Mouse (Mus musculus): Measurements from ENCODE around the gene Cnga4.
"Not testable (repeated sequence)": the region's sequence is repeated elsewhere in the genome, so short reads cannot be mapped to it uniquely, and the experiment has no call there.

Cnga4 gene

DNA sequence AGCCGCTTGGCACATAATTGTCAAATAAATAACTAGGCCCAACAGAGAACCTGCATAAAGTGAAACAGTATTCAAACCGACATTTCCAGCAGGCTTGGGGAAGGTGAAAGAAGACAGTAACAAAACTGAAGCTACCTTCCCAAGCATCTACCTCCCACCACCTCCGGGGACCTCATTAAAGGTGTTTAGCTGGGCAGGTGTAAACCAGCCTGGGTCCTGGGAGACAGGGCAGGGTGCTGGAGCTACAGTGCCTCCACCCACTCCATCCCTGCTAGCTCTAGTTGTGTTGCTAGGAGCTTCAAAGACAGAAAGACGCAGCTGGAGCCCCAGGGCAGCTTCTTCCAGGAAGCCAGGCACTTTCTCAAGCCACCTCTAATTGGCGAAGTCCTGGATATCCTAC is at the start of gene Cnga4:
Cnga4 (plus strand) TSS at position 301 of the 400 bp plus-strand sequence.
- no peak for DNase-seq (ENCODE audit: low read depth)

DNA sequence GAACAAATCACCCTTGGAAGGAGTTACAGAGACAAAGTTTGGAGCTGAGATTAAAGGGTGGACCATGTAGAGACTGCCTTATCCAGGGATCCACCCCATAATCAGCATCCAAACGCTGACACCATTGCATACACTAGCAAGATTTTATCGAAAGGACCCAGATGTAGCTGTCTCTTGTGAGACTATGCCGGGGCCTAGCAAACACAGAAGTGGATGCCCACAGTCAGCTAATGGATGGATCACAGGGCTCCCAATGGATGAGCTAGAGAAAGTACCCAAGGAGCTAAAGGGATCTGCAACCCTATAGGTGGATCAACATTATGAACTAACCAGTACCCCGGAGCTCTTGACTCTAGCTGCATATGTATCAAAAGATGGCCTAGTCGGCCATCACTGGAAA is 48.3 kb upstream of the Cnga4 start:
- DNase-seq (ENCODE audit: low read depth), result not testable (repeated sequence)

DNA sequence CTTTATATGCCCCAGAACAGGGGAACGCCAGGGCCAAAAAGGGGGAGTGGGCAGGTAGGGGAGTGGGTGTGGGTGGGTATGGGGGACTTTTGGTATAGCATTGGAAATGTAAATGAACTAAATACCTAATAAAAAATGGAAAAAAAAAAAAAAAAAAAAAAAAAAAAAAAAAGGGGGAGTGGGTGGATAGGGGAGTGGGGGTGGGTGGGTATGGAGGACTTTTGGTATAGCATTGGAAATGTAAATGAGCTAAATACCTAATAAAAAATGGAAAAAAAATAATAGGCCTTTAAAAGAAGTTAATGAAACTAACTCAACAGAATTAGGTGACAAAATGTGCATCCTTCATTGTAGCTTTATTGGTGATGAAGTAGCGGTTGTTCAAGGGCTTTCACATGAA is 47.9 kb upstream of the Cnga4 start:
- not testable (repeated sequence) for DNase-seq (ENCODE audit: low read depth)

DNA sequence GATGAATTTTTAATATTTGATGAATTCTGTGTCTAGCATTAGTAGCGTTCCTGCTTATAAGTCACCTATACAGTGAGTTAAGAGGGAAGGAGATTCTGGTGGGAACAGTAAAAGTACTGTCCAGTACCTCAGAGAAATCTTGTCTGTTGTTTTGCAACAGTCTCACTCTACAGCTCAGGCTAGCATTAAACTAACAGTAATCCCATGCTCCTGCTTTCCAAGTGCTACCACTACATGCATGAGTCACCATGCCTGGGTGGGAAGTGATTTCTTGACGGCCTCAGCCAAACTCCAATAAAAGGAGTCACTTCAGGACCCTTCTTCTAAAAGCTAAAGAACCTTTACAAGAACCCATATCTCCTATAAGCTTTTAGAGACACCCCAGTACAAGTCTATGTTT is 42.7 kb upstream of the Cnga4 start:
- DNase-seq (ENCODE audit: low read depth), result no peak

DNA sequence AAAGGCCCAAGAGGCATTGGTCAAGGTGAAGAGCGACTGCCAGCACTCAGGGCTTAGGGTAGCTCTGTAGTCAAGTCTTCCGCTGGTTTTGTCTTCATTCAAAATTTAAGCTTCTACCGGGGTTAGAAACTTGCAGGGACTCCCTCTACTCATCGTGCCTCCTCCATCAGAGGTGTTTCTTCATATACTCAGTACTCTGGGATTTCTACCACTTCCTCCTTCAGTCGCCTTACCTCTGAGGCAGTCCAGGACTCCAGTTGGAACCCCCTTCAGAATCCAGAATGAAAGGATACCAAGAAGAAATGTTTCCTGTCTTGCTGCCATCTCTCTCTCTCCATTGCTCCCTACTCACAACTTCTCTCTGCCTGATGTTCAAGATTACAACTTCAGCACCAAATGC is 37.1 kb upstream of the Cnga4 start:
- DNase-seq (ENCODE audit: low read depth), result no peak

DNA sequence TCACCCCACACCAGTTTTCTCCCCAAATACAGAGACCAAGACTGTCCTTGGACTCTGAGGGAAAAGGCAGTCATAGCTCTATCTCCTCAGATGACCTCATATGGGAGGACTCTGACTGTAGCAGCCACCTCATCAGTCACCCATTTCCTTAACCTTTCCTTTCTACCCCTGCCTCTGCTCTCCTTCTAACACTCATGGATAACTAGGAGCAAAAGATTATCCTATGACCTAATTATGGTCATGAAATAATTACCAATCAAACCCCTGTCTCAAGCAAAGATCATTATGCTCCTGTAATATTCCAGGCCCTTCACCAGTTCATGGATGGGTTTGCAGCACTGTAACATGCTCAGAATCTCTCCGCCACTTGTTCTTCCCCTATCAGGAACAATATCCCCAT is 36.4 kb upstream of the Cnga4 start, which contains the start of gene Olfr692:
Olfr692 (plus strand) TSS at position 301 of the 400 bp plus-strand sequence.
- no peak for DNase-seq (ENCODE audit: low read depth)

DNA sequence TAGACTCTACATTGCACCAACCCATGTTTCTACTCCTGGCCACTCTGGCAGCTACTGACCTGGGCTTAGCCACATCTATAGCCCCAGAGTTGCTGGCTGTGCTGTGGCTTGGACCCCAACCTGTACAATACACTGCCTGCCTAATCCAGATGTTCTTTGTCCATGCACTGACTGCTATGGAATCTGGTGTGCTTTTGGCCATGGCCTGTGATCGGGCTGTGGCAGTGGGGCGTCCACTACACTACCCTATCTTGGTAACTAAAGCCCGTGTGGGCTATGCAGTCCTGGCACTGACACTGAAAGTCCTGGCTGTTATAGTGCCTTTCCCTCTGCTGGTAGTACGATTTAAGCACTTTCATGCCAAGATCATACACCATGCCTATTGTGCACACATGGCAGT is 35.8 kb upstream of the Cnga4 start:
- DNase-seq (ENCODE audit: low read depth), result no peak

DNA sequence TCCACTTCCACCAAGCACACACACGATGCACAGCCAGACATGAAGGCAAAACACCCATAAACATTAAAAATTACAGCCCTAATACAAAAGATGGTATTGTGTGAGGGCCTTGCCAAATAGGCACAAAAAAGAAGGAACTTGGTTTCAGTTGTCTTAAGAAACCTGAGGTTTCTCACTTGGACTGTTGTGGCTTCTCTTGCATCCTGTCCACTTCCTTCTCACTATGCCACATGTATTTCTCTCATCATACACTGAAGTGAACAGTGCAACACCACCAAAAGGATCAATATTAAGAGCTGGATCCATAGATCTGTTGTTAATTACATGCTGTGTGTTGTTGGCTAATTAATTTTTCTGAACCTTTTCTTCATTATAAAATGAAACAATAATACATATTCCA is 31.5 kb upstream of the Cnga4 start:
- no peak for DNase-seq (ENCODE audit: low read depth)

DNA sequence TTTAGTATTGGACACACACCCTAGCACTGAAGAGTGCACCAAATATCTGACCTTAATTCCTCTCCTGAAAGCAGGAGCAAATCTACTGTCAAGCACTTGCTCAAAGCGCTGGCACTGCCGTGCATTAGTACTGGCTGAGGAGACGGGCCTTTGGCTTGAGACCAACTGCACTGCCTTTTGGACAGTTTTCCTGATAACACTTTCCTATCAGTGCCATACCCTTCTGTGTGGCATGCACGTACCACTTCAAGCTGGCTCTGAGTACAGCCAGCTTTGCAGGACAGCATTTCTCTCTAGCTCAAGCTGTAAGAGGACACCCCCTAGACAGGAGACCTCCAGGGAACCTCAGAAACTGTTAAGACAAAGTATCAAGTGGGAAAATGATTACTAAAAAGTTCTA is 30.9 kb upstream of the Cnga4 start:
- DNase-seq (ENCODE audit: low read depth), result no peak

DNA sequence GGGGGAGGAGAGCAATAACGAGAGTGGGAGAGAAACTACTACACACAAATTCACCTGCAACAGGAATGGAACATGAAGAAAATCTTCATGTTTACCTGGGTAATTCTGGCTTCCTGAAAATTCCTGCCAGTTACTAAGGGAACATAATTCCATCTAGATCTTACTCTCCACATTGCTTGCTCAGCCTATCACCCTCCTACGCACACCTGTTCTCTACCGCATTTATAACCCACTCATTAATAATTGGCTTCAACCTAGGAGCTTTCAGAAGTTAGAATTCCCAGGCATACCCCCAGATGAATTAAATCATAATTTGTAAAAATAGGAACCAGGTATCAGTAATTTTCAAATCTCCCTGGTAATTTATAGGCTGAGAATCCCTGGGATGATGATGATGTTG is 30.4 kb upstream of the Cnga4 start:
- DNase-seq (ENCODE audit: low read depth), result no peak

DNA sequence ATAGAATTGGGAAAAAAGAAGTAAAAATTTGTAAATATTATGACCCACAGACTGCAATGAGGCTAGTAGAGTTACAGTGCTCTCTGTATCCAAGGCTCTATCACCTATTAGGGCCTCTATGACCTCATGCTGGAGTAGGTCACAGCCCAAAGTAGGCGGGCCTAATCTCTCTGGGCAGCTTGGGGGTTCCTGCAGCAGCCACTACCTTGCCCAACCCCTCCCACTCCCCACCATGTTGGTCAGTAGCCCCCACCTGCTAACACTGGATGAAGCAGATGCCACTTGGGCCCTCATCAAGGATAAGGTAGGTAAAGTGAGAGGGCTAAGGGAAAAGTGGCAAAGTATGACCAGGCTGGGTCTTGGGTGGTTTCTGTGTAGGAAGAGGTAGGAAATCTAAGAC is 29.5 kb upstream of the Cnga4 start, which contains the start of gene Gm5901:
Gm5901 (plus strand) TSS at position 173 of the 400 bp plus-strand sequence.
- DNase-seq (ENCODE audit: low read depth), result no peak

DNA sequence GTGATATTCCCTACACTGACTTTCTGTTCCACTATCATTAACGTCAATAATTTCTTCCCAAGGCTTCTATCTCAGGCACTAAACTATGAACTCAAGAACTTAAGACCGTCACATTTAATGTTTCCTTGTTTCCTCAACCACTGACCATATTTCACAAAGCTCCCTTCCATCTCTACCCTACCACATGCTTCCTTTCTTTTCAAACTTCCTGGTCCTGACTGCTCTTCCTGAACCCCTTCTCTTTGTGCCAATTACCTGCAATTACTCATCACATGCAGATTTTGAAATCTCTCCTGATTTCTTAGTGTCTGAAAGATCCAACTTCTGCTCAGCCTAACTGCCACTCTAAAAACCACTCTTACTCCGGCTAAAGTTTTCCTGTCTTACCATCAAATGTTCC is 24.0 kb upstream of the Cnga4 start:
- no peak for DNase-seq (ENCODE audit: low read depth)

DNA sequence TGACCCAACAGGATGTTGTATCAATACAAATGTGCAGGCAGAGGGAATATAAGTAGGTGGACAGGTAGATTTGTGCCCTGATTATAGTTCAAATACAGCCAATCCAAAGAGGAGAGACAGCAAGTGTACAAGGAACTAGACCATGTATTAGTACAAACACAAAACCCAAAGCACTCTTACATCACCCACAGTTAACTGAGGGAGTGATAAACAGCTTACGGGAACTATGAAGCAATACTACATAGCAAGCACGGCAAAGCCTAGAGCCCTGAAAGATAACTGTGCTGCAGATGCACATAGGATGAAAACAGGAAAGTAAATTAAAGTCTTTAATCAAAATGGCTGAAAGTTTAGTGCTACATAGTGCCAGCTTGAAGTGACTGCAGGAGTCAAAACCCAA is 16.7 kb upstream of the Cnga4 start:
- DNase-seq (ENCODE audit: low read depth), result no peak

DNA sequence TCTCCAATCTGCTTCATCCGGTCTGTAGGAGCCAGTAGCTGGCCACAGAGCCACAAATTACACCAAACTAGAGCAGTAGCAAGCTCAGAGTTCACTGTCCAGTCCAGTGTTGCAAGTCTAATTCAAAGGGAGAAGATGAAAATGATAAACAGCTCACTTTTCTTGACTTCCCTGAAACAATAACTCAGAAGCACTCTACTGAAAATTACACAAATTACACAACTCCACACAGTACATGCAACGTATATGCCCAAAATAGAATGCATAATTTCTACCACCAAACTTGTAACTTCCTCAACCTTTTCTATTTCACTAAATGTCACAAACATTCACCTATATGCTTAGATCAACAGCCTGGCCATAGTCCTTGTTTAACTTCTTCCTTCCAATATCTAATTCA is 14.1 kb upstream of the Cnga4 start:
- no peak for DNase-seq (ENCODE audit: low read depth)

DNA sequence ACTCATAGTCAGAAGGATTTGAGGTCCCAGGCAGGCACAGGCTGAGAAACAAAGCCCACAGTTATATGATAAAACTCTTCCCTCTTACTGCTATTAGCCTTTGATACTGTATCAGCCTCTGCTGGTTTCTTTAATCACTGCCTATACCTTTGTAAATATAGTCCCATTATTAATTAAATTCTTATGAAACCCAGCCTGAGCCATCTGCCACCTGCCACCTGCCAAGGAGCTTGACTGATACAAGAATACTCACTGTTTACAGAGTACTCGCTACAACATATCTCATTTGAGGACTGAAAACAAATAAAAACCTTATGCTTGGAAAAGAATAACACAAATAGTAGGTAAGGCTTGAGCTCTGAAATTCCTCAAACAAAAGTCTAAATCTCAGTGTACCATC is 9.8 kb upstream of the Cnga4 start:
- DNase-seq (ENCODE audit: low read depth), result no peak

DNA sequence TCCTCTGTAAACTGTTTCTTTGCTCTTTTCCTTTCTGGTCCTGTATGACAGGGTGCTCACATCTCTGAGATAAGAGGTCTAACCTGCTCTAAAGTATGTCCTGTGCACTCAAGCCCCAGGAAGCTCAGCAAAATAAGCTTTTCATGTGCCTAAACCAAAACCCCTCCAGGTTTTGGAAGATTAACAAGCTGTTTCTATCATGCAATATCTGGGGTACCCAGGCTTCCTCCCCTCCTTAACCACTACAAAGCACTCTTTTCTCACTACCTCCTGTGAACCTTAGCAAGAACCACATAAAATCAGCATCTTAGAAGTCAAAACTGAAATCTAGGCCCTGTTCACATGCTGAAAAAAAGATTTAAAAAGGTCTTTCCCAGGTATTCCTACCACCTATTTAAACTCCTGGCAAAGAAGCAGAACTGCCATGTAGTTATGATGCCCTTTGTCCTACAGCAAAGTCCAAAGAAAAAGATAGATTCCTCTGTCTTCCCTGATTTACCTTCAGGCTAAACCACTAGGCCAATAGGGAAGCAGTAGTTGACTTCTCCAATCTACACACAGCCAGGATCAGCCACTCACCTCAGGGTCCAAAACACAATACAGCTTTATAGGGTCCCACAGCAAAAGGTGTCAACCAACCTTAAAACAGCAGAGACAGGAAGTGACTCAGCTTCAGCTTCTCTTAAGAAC is 9.1 kb upstream of the Cnga4 start:
- no peak for DNase-seq (ENCODE audit: low read depth)

DNA sequence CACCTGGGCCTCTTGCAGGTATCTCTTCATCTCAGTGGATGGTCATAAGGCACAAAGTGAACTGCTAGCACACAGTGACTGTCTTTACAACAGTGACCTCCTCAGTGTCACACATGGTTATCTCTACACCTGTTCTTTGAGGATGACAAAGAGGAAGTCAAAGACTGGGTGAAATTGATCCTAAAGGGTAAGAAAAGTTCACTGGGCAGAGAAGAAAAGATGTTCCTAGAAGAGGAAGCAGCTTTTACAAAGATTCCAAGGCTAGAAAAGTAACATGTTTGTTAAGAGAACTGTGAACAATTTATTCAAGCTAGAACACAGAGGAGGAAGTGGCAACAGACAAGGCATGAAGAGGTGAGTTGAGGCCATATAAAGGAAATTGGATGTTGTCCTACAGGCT is 8.2 kb upstream of the Cnga4 start:
- no peak for DNase-seq (ENCODE audit: low read depth)

DNA sequence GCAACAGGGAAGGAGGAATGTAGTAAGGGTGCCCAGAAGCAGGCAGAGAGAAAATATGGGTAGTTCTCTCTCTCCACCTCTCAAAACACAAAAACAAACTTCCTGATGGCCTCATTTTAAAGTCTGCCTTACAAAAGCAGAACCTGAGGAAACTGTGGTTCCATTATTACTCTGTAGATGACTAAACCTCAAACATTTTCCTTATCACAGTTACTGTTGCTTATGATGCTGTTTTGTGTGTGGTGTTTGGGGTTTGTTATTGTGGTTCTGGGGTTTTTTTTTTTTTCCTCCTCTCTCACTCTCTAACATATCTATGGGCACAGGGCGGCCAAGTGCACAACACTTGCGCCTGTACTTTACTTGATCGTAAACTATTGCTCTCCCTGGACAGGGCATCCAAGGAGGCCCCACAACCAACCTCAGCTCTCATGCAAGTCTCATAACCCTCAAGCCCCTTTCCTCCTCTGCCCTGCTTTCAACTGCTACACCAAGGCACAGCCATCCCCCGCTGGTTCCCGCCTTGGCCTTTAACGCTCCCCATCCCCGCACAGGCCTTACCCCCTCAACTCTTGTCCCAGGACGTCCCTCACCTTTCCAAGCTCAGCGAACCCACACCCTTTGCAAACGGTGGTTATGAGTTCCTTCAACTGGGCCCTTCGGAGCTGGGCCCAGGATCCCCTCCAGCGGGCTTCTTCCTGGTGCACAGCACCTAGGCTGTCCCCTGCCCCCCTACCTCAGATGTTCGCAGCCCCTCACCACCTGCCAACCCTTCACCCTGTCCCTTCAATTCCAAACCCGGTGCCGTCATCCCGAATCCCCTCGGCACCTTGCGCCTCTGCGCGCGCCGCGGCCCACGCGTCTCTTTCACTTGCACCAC is 5.1 kb upstream of the Cnga4 start:
- peak; percentile 73 for DNase-seq (ENCODE audit: low read depth)

DNA sequence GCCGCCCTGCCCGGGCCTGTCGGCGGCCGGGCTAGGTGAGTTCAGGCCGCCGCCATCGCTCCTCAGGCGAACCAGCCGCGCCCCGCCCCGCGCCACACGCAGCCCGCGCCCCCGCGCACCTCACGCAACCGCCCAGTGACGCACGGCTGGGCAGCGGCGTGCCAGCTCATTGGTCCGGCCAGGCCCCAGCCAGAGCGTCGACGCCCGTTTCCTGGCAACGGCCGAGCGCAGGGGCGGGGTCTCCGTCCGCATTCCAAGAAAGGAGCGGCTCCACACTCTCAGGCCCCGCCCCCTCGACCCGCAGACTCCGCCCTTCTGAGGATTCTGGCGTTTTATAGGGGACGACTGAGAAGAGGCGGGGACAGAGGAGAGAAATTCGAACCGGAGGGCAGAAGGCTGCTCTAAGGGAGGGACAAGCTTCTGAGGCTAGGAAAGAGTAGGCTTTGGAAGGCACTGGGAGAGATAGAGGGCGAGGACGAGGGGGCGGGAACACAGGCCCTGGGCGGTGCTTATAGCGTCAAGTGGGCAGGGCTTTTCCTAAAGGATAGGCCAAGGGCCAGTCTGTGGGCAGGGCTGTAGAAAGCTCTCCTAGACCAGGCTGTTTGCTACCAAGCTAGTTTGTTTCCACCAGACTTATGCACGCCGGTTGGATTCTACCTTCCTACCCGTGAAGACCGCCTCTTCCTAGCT is 4.3 kb upstream of the Cnga4 start, which contains the start of gene Fam160a2:
Fam160a2 (minus strand) TSS at position 120 of the 690 bp plus-strand sequence.
- peak; percentile 97 for DNase-seq (ENCODE audit: low read depth)

DNA sequence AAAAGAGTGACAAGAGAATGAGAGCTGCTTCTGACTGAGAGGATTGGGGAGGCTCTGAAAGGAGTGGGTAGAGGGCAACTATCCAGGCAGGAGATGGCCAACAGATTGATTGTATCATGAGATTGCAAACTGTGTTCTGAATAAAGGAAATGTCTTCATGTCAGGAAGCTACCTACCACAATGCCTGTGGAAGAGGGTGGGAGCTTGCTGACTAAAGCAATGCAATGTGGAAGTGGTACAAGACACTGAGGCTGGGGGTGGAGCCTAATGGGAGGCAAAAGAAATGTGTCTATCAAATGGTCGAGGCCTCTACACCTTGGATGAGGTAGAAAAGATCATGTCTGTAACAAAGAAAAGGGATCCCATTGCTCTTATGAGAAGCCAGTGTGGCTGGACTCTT is 2.0 kb downstream of the Cnga4 start:
- no peak for DNase-seq (ENCODE audit: low read depth)

DNA sequence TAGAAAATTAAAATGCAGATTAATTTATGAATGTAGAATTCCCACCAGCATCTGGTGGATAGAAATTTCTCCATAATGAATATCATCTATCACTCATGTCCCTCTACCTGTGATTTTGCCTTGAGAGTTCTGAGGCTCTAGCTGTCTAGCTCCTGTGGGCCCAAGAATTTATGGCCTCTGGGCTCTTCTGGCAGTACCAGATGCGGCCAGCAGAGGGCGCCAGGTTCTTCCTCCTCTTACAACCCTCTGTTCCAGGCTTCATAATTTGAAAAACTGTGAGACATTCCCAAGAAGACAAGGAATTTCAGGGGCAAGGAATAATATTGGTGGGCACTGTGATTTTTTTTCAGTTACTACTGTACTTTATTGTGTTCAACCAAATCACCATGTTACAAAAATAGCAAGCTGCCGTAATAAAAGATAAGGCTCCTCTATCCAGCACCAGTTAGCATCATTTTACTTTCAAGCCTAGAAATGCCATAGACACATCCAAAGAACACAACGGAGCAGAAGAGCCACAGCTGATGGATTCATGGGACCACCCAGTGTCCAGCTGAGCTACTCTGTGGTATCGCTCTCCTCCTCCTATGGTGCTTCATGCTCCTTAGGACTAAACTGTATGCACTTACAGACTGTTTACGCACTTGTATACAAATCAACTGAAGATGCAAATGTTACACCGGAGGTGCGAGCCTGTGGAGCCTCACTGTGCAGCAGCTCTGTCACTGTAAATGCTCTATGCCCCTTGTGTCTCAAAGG is 7.7 kb downstream of the Cnga4 start:
- DNase-seq (ENCODE audit: low read depth), result peak; percentile 75

DNA sequence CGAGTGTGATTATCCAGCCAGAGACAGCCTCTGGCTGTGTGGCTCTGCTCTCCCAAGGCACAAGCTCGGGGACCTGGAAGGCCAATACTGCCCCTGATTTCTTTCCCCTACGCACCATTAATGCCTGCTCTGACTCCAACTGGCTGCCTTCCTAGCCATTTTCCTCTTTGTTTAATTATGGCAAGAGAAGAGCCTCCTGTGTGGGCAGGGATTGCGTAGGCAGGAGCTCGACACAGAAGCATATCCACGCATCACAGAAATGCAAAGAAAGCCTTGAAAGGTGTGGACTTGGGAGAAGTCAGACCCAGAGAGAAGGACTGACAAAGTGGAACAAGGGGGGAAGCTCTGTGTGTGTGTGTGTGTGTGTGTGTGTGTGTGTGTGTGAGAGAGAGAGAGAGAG is 10.0 kb downstream of the Cnga4 start:
- DNase-seq (ENCODE audit: low read depth), result no peak
